Mouse (Mus musculus) thymus, adult 18-20 months (tissue): ENCODE data around the gene Ano10.
A peak's percentile ranks its signal among the peaks of the same experiment; 100 is the strongest.

Experiments used
- DNase-seq, 2 experiments: peaks; one replicate each; pipeline ENCODE4 v3.0.0; 2022; ENCODE audit warnings: mixed read lengths in 2 of 2

The Ano10 gene

GRCm38 (mm10) chr9:122288416-122288815, 5.8 kb downstream of the Ano10 start:
- DNase-seq, result no peak

- no peak for DNase-seq
These were observed 6.7 kb downstream of the Ano10 start for GRCm38 (mm10) chr9:122287526-122287925.

- DNase-seq, result no peak
These were observed 8.4 kb downstream of the Ano10 start for GRCm38 (mm10) chr9:122285833-122286310.

- DNase-seq, result no peak
These were observed 8.9 kb downstream of the Ano10 start for GRCm38 (mm10) chr9:122285146-122285832.

GRCm38 (mm10) chr9:122284696-122285095, 9.5 kb downstream of the Ano10 start:
- DNase-seq, result no peak

- no peak for DNase-seq
These were observed 13.2 kb downstream of the Ano10 start for GRCm38 (mm10) chr9:122281004-122281403.

- DNase-seq, result no peak
These were observed 17.6 kb downstream of the Ano10 start for GRCm38 (mm10) chr9:122276665-122277064.

- DNase-seq, result no peak
These were observed 18.1 kb downstream of the Ano10 start for GRCm38 (mm10) chr9:122276134-122276533.

GRCm38 (mm10) chr9:122274346-122274745, 19.9 kb downstream of the Ano10 start:
- DNase-seq, result no peak

GRCm38 (mm10) chr9:122273879-122274278, 20.3 kb downstream of the Ano10 start:
- DNase-seq, result no peak

GRCm38 (mm10) chr9:122271866-122272265, 22.4 kb downstream of the Ano10 start:
- DNase-seq, result peak in 1 of 2 experiments; percentile 37

- no peak for DNase-seq
These were observed 22.9 kb downstream of the Ano10 start for GRCm38 (mm10) chr9:122271318-122271717.

GRCm38 (mm10) chr9:122270913-122271312, 23.3 kb downstream of the Ano10 start:
- DNase-seq, result no peak

- no peak for DNase-seq
These were observed 24.8 kb downstream of the Ano10 start for GRCm38 (mm10) chr9:122269256-122270041.

- DNase-seq, result no peak
These were observed 28.6 kb downstream of the Ano10 start for GRCm38 (mm10) chr9:122265526-122266210.

- DNase-seq, result no peak
These were observed 31.1 kb downstream of the Ano10 start for GRCm38 (mm10) chr9:122263140-122263539.

GRCm38 (mm10) chr9:122254386-122254785, 39.8 kb downstream of the Ano10 start:
- no peak for DNase-seq

GRCm38 (mm10) chr9:122252113-122252512, 42.1 kb downstream of the Ano10 start:
- no peak for DNase-seq

- no peak for DNase-seq
These were observed 46.1 kb downstream of the Ano10 start for GRCm38 (mm10) chr9:122248168-122248567.

- no peak for DNase-seq
These were observed 46.7 kb downstream of the Ano10 start for GRCm38 (mm10) chr9:122247430-122248027.

- no peak for DNase-seq
These were observed 48.3 kb downstream of the Ano10 start for GRCm38 (mm10) chr9:122245879-122246278.

- no peak for DNase-seq
These were observed 48.8 kb downstream of the Ano10 start for GRCm38 (mm10) chr9:122245471-122245870.

- no peak for DNase-seq
These were observed 49.4 kb downstream of the Ano10 start for GRCm38 (mm10) chr9:122244800-122245165.
